Mouse (Mus musculus): ENCODE data around the gene Fbrs. TPM values are rescaled to one million over a fixed set of nuclear protein-coding genes. Genes with fewer than 3 reads are reported as not detected.
"Not testable (repeated sequence)": the region's sequence is repeated elsewhere in the genome, so short reads cannot be mapped to it uniquely, and the experiment has no call there.

Fbrs gene
- polyA plus RNA-seq, 1 experiment from 2014 or later = 13.9 TPM

GRCm38 (mm10) chr7:127465670-127466069, 13.3 kb upstream of the Fbrs start:
- peaks cover 52% of the 10 kb centered on the region for H3K36me3 ChIP-seq
- H3K9ac ChIP-seq (replicated peaks); H3K4me2 ChIP-seq (replicated peaks); H3K27ac ChIP-seq (replicated peaks); H3K4me3 ChIP-seq; ATAC-seq (ENCODE audit: low FRiP score, low read depth); H3K27me3 ChIP-seq; H3K4me1 ChIP-seq; H3K9me3 ChIP-seq: not testable (repeated sequence)
- WGBS = 95% methylated on average over 2 of the region's 2 CpGs

GRCm38 (mm10) chr7:127466606-127467005, 12.4 kb upstream of the Fbrs start:
- WGBS = 93% methylated on average over 4 of the region's 4 CpGs
- Histone ChIP-seq H3K4me2 (replicated peaks) (no peak overlapping the region), H3K4me3 (no peak overlapping the region), H3K9ac (replicated peaks) (no peak overlapping the region), H3K27me3 (no peaks in the 10 kb centered on the region), H3K4me1 (peaks cover 5% of the 10 kb centered on the region; the same call in 1 of the 2 replicates), H3K9me3 (no peaks in the 10 kb centered on the region), H3K27ac (replicated peaks) (no peak overlapping the region), H3K36me3 (peaks cover 44% of the 10 kb centered on the region)
- no peak for ATAC-seq (ENCODE audit: low FRiP score, low read depth)

- 8% methylated on average over 9 of the region's 10 CpGs for WGBS
- peak; percentile 14; the same call in 1 of the 2 replicates for ATAC-seq (ENCODE audit: low FRiP score, low read depth)
- H3K4me2 ChIP-seq (replicated peaks) = peak overlapping the region; percentile 91
- peak overlapping the region; percentile 98 for H3K27ac ChIP-seq (replicated peaks)
- no peaks in the 10 kb centered on the region for H3K9me3 ChIP-seq
- peaks cover 47% of the 10 kb centered on the region for H3K36me3 ChIP-seq
- H3K9ac ChIP-seq (replicated peaks) = peak overlapping the region; percentile 84
- peaks cover 17% of the 10 kb centered on the region for H3K4me1 ChIP-seq
- H3K4me3 ChIP-seq = peak overlapping the region; percentile 70
- no peaks in the 10 kb centered on the region for H3K27me3 ChIP-seq
These were observed 8.8 kb upstream of the Fbrs start for GRCm38 (mm10) chr7:127470011-127470715.

- Histone ChIP-seq H3K36me3 (peaks cover 47% of the 10 kb centered on the region), H3K9ac (replicated peaks) (peak overlapping the region; percentile 84), H3K4me3 (peak overlapping the region; percentile 70), H3K4me1 (peaks cover 17% of the 10 kb centered on the region), H3K27me3 (no peaks in the 10 kb centered on the region), H3K27ac (replicated peaks) (peak overlapping the region; percentile 98), H3K4me2 (replicated peaks) (peak overlapping the region; percentile 91), H3K9me3 (no peaks in the 10 kb centered on the region)
- WGBS = under 1% methylated on average over 46 of the region's 46 CpGs
- ATAC-seq (ENCODE audit: low FRiP score, low read depth) = peak; percentile 91
These were observed 8.0 kb upstream of the Fbrs start for GRCm38 (mm10) chr7:127470743-127471645.

GRCm38 (mm10) chr7:127471646-127472010, 7.4 kb upstream of the Fbrs start:
- 0% methylated on average over 17 of the region's 25 CpGs for WGBS
- Histone ChIP-seq H3K4me2 (replicated peaks) (peak overlapping the region; percentile 91), H3K4me1 (peaks cover 17% of the 10 kb centered on the region), H3K27ac (replicated peaks) (peak overlapping the region; percentile 98), H3K4me3 (peak overlapping the region; percentile 70), H3K36me3 (peaks cover 51% of the 10 kb centered on the region), H3K27me3 (no peaks in the 10 kb centered on the region), H3K9ac (replicated peaks) (peak overlapping the region; percentile 84), H3K9me3 (no peaks in the 10 kb centered on the region)
- peak; percentile 51 for ATAC-seq (ENCODE audit: low FRiP score, low read depth)

- Histone ChIP-seq H3K4me1 (peaks cover 21% of the 10 kb centered on the region), H3K36me3 (peaks cover 51% of the 10 kb centered on the region), H3K9ac (replicated peaks) (peak overlapping the region; percentile 84), H3K4me2 (replicated peaks) (peak overlapping the region; percentile 91), H3K27ac (replicated peaks) (peak overlapping the region; percentile 98), H3K9me3 (no peaks in the 10 kb centered on the region), H3K27me3 (no peaks in the 10 kb centered on the region), H3K4me3 (peak overlapping the region; percentile 70)
- WGBS = 0% methylated on average over 7 of the region's 7 CpGs
- ATAC-seq (ENCODE audit: low FRiP score, low read depth) = no peak
These were observed 6.9 kb upstream of the Fbrs start for GRCm38 (mm10) chr7:127472060-127472459.

- no peak overlapping the region for H3K4me3 ChIP-seq
- no peak overlapping the region for H3K9ac ChIP-seq (replicated peaks)
- H3K36me3 ChIP-seq = peaks cover 39% of the 10 kb centered on the region
- no peak overlapping the region for H3K4me2 ChIP-seq (replicated peaks)
- H3K9me3 ChIP-seq = no peaks in the 10 kb centered on the region
- H3K27me3 ChIP-seq = no peaks in the 10 kb centered on the region
- H3K4me1 ChIP-seq = peaks cover 27% of the 10 kb centered on the region
- no peak overlapping the region for H3K27ac ChIP-seq (replicated peaks)
- ATAC-seq (ENCODE audit: low FRiP score, low read depth) = no peak
- WGBS = 72% methylated on average over 5 of the region's 5 CpGs
These were observed 5.3 kb upstream of the Fbrs start for GRCm38 (mm10) chr7:127473705-127474104.

- ATAC-seq (ENCODE audit: low FRiP score, low read depth) = no peak
- Histone ChIP-seq H3K27me3 (no peaks in the 10 kb centered on the region), H3K27ac (replicated peaks) (no peak overlapping the region), H3K9ac (replicated peaks) (no peak overlapping the region), H3K4me1 (peaks cover 26% of the 10 kb centered on the region), H3K4me2 (replicated peaks) (no peak overlapping the region), H3K9me3 (no peaks in the 10 kb centered on the region), H3K36me3 (peaks cover 39% of the 10 kb centered on the region), H3K4me3 (no peak overlapping the region)
- WGBS = 80% methylated on average over 6 of the region's 6 CpGs
These were observed 4.5 kb upstream of the Fbrs start for GRCm38 (mm10) chr7:127474378-127475070.

- H3K4me1 ChIP-seq = peaks cover 29% of the 10 kb centered on the region
- 95% methylated on average over 11 of the region's 11 CpGs for WGBS
- no peaks in the 10 kb centered on the region for H3K9me3 ChIP-seq
- H3K9ac ChIP-seq (replicated peaks) = no peak overlapping the region
- ATAC-seq (ENCODE audit: low FRiP score, low read depth) = no peak
- H3K27me3 ChIP-seq = no peaks in the 10 kb centered on the region
- no peak overlapping the region for H3K4me2 ChIP-seq (replicated peaks)
- H3K27ac ChIP-seq (replicated peaks) = no peak overlapping the region
- H3K4me3 ChIP-seq = no peak overlapping the region
- H3K36me3 ChIP-seq = peaks cover 39% of the 10 kb centered on the region
These were observed 3.7 kb upstream of the Fbrs start for GRCm38 (mm10) chr7:127475186-127475740.

- no peak for ATAC-seq (ENCODE audit: low FRiP score, low read depth)
- no peak overlapping the region for H3K27ac ChIP-seq (replicated peaks)
- peaks cover 38% of the 10 kb centered on the region for H3K4me1 ChIP-seq
- peaks cover 47% of the 10 kb centered on the region for H3K36me3 ChIP-seq
- no peak overlapping the region for H3K4me2 ChIP-seq (replicated peaks)
- no peaks in the 10 kb centered on the region for H3K9me3 ChIP-seq
- H3K9ac ChIP-seq (replicated peaks) = no peak overlapping the region
- H3K27me3 ChIP-seq = no peaks in the 10 kb centered on the region
- no peak overlapping the region for H3K4me3 ChIP-seq
- WGBS = 98% methylated on average over 11 of the region's 11 CpGs
These were observed 2.7 kb upstream of the Fbrs start for GRCm38 (mm10) chr7:127476336-127476735.

GRCm38 (mm10) chr7:127476855-127477254, 2.1 kb upstream of the Fbrs start:
- Histone ChIP-seq H3K9me3 (no peaks in the 10 kb centered on the region), H3K4me1 (peaks cover 37% of the 10 kb centered on the region), H3K36me3 (peaks cover 52% of the 10 kb centered on the region), H3K9ac (replicated peaks) (0 out of 2 replicates have a peak overlapping the region, but pooled peaks have one; percentile 46), H3K4me2 (replicated peaks) (peak overlapping the region; percentile 99), H3K27me3 (no peaks in the 10 kb centered on the region), H3K4me3 (peak overlapping the region; percentile 92), H3K27ac (replicated peaks) (0 out of 2 replicates have a peak overlapping the region, but pooled peaks have one; percentile 97)
- 81% methylated on average over 4 of the region's 4 CpGs for WGBS
- no peak for ATAC-seq (ENCODE audit: low FRiP score, low read depth)
